Mouse (Mus musculus) c-Kit-positive CD71-positive TER-119-negative erythroid progenitor cells, embryonic 14.5 days (primary cell): ENCODE results near the gene Fcer2a.

Source experiments
- DNase-seq: peaks from one replicate; pipeline ENCODE4 v3.0.0-alpha.2; 2013; ENCODE audit warnings: low read depth

Fcer2a gene

DNA sequence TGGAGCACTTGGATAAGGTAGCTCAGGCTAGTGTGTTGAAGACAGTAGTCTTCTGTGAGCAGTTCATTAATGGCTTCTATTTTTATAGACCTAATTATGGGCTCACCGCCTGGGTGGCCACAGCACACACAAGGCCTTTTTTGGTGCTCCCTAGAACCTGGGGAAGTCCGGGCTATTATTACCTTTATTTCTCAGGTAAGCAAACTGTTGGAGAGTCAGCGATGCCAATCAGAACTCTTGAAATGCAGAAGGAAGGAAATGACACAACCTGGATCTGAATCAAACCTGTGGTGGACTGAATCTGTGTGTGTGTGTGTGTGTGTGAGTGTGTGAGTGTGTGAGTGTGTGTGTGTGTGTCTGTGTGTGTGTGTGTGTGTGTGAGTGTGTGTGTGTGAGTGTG lies at the start of gene Fcer2a:
Gene Fcer2a, minus strand, starts transcription at position 55 of the 400 bp plus-strand sequence.
- no peak for DNase-seq

DNA sequence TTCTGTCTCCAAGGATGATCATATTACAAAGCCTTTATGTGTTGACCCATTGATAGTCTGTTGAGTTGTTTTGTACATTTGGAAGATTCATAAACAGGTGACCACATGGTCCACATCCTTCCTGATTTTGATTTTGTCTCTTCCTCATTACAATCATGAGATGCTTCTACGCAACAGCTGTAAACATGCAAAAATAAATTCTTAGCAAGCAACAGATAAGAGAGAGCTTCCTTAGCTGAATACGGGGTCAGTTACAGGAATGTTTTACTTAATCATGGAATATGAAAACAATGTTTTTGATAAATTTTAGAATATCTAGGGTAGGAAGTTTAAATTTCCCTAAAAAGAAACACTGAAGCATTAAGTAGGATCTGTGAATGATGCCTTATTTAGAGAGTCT lies 43.0 kb upstream of the Fcer2a start:
- no peak for DNase-seq

DNA sequence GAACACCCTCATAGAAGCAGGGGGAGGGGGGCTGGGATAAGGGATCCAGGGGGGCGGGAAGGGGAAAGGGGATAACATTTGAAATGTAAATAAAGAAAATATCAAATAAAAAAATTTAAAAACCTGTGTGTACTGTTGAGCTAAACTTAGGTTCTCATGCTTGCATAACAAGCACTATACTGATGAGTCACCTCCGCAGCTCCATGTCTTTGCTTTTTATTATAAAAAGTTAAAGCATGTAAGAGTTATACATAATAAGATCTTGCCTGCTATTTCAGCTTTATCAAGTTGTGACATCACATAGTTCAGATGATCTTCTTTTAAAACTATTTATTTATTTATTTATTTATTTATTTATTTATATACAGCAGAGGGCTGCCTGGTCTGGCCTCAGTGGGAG lies 41.6 kb upstream of the Fcer2a start:
- no peak for DNase-seq

DNA sequence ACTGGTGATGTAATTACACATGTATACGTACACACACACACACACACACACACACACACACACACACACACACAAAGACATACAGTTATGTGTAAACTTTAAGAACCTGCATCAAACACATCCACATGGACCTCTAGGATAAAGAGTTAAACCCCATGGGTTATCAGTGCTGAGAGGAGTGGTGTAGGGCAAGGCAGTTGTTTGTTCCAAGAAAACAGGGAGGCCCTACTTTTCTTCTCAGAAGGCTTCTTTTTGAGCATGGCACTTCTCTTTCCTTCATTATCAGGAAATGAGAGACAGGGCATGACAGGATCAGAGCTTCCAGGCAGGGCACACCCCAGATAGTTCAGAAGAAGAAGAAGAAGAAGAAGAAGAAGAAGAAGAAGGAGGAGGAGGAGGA lies 40.1 kb upstream of the Fcer2a start:
- peak; percentile 46 for DNase-seq

DNA sequence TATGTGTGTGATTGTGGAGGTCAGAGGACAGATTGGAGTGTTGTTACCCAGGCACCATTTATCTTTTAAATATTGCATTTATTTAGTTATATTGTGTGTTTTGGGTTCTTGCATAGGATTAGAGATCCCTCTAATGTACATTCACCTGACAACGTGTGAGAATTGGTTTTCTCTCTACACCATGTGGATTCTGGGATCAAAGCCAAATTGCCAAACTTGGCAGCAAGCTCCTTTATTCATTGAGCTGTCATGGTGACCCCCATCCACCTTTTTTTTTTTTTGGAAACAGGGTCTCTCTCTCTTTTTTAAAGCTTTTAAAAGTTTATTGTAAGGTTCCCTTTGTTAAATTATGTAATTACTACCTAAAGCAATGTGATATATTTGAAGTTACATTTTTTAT lies 27.1 kb upstream of the Fcer2a start:
- no peak for DNase-seq

DNA sequence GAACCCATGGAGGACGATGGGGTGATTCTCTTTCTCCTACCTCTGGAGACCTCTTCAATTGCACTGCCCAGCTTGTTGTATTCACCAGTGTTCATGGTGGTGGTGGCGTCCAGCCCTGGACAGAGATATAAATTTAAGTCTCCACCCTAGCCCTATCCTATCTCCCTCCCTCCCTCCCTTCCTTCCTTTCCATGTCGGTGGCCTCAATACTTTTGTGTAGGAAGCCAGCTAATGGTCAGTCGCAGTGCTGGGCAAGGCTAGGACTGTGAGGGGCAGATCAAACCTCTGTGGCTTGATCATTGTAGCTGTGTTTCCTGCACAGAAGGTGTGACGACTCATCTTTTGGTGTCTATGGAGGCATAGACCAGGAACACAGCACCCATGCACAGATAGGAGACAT lies 26.6 kb upstream of the Fcer2a start, which contains the start of gene Clec4g:
Gene Clec4g, minus strand, starts transcription at position 101 of the 400 bp plus-strand sequence.
- DNase-seq = no peak

DNA sequence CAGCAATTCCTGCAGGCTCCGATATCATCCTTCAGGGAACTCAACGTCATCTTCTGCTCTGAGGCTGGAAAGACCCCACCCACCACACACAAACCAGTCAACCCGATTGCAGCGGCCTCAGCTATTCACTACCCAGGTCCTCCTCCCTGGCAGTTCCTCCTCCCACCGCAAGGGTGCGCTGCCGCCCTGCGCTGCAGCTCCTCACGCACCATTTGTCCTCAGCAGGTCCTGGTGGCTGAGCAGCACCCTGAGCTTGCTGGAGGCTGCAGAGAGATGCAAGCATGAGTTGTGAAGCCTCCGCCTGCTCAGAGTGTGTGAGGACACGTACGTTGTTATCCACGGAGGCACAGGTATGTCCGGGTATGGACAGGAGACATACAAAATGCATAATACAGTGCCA lies 24.6 kb upstream of the Fcer2a start:
- DNase-seq = peak; percentile 46

DNA sequence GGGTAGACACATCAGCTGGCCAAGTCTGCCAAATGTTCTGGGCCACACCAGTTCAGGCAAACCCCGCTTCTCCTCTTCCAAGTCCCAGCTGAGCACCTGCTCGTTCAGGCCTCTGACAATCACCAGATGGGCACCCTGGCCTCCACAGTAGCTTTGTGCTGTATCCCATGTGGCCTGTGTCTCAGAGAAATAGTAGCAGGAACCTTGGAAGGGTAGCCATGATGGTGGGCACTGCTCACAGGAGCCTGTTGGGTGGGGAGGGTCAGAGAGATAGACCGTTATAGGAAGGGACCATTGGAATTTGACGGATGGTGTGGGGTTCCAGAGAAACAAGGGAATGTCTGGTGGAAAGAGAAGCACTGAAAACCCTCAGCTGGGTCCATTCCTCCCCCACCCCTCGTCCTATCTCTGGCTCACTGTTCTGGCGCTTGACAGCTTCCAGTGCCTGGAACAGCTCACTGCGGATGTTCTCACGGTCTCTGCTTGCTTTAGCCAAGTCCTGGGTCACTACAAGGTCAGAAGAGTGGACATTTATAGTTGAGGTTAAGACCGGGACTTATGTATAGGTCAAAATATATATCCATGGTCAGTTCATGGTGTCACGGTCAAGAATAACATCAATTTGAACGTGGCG lies 23.5 kb upstream of the Fcer2a start:
- DNase-seq = no peak

DNA sequence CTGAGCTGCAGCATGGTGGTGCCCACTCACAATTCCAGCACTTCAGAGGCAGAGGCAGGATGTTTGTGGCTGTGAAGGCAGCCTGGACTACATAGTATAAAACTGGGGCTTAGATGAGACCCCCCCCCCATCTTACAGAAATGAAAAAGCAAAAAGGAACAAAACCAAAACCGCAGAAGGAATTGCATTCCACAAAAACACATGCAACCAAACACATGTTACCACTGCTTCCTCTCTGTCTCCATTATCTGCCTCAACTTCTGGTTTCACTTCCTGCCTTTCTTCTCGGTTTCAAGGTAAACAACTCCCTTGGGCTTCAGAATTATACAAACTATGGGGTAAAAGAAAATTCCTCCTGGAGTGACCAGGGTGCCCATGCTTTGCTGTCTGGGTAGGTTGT lies 17.7 kb upstream of the Fcer2a start:
- no peak for DNase-seq

DNA sequence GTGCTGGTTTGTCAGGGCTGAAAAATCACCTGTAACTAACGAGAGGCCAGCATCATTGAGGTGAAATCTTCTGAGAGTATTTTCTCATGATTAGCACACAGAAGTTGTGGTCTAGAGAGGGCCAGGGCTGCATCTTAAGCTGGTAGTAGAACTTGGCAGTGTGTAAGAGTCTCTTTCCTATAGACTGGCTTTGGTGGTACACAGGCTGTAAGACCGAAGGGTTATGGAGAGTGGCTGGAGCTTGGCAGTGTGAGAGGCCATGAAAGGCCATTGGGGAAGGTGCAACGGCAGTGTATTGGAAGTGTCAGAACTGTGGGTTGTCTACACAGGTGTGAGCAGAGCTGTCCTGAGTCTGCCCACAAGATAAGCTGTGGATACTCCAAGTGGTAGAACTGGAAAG lies 16.3 kb upstream of the Fcer2a start:
- DNase-seq = no peak

DNA sequence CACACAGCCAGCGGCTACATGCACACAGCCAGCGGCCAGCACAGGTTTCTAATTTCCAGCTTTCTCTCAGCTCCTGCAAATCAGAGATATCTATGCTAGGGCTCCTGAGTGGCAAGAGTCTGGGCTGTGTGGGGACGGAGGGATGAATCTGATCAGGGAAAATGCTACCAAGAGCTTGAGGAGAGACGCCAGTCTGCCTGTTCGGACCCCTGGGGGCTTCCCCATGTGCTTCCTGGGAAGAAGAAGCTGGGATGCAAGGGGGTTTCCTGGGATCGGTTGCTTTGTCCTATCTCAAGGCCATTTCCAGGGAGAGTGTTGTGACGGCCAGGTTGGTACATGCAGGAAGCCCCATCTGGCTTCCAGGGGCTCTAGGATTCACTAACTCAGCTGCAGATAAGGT lies 13.6 kb upstream of the Fcer2a start:
- DNase-seq = no peak

DNA sequence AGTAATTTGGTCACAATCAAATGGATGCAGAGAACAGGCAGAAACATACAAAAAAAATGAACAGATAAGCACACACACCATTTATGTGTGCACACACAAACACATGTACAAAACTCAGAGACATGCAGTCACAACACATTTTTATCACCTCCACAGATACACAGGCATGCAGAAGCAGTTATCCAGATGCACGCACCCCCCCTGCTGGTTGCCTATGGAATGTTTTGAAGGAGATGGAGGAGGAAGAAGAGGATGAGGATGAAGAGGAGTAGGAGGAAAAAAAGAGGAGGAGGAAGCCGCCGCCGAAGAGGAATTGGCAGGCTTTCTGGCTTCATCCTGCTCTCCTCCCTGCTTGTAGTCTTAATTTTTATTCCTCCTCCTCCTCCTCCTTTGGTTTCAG lies 11.7 kb upstream of the Fcer2a start:
- DNase-seq = no peak

DNA sequence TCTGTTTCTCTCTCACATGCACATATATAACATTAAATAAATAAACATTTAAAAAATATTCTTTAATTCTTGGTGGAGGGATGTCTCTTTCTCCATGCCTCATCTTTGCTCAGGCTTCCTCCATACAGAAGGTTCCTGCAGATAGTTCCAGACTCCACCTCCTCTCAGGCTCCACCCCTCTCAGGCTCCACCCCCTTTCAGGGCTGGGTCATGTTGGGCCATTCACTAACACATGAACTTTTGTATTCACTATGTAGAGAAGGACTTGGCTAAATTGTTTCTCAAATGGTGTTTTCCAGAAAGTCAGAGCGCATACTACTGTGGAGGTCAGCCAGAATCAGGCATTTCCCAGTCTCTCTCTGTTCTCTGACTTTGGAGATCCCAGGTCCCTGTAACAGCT lies 7.5 kb upstream of the Fcer2a start:
- no peak for DNase-seq

DNA sequence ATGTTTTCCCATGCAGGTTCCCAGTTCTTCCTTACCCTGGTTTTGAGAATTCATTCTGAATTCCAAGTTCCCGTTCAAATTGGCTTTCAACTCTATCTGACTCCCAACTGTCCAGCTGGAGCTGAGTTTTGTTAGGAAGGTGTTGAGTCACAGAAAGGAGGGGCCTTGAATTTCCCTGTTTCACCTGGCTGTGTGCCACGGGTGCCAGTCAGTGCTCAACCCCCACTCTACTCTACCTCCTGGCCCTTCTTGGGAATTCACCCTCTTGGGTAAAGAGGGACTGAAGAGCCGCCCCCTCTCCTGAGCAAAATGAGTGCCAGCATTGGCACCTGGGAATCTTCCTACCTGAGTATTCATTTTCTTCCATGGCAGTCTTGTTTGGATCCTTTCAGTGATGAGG lies 3.2 kb downstream of the Fcer2a start:
- DNase-seq = no peak

DNA sequence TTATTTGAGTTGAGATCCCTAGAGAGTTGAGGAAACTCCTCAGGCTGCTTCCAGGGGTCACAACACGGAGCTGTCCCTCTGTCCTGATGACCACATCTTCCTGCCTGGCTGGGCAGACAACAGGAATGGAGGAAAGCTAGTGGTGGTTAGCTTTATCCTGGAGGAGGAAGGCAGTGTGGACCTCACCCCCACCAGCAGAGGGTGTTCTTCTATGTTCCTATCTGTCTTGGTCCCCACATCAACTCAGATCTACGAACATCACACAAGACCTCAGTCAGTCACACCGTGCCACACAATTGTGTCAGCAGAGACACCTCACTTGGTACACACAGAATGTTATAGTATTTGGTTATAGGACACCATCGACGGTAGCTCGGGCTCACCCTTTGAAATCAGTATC lies 6.4 kb downstream of the Fcer2a start:
- no peak for DNase-seq

DNA sequence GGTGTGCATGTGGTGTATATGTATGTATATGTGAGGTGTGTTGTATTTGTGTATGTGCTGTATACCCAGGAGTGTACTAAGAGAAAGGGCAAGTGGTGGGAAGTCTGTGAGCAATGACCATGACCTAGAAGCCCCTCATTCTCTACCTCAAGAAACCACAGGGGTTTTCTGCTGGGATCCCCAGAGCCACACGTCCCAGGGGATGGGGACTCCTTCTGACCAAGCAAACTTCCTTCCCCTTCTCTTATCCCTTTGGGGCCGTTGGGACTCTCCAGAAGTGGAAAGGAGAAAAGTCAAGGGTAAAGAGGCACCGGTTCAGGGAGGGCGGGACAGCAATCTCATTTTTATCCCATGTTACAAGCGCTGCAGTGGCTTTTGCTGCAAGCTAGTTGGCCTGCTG lies 8.6 kb downstream of the Fcer2a start:
- no peak for DNase-seq

DNA sequence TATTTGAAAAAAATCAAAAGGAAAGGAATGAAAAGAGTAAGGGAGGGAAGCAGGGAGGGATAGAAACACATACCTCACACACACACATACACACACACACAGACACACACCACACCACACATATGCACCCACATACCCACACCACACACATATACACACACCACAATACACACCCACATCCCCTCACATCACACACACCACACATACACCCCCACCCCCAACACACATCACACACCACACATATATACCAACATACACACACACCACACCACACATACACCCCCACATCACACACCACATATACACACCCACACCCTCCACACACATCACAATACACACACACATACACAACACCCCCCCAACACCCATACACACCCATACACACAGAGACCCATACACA lies 9.4 kb downstream of the Fcer2a start:
- DNase-seq = no peak

DNA sequence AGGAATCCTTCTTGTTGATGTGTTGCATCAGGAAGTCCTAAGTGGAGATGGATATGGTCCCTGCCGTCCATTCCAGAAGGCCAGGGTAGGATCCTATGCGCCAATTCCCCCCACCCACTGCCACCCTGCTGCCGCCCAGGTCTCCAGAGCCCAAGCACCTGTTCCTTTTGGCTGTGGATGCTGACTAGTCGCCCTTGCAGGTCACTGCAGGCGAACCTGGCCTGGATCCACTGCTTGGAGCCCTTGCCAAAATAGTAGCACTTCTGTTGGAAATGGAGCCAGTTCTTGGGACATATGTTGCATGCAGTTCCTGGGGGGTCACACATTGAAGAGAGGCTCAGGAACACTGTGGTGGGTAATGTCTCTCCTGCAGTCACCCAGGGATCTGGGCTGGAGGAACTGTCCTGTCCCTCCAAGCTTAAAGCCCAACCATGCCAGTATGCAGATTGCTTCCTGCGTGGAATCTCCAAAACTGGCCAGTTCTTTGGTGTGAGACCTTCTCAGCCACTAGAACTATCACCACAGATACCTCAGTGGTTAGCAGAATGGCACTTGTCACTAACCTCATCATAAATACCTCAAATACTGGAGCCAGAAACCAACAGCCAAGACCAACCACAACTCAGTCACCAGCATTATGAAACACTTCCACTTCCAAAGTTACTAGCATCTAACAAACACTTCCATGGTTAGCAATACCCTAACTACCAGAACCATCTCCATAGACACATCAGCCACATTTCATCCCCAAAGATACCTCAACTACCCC lies 10.4 kb downstream of the Fcer2a start:
- no peak for DNase-seq

DNA sequence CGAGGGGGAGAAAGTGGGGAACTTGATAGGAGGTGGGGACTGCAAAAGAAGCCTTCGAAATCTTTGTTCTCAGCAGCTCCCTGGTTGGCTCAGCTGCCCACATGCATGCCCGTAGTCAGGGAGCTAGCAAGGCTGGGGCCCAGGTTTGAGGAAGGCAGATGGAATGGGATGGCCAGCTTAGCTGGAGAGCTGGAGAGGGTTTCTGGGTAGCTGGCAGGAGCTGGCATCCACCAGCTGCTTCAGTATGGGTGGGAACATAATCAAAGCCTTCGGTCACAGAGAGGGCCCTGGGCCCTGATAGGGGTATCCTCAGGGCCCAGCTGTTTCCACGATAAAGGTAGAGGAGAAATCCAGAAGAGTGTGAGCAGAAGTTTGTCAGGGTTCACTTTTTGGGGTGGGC lies 11.5 kb downstream of the Fcer2a start:
- DNase-seq = no peak

DNA sequence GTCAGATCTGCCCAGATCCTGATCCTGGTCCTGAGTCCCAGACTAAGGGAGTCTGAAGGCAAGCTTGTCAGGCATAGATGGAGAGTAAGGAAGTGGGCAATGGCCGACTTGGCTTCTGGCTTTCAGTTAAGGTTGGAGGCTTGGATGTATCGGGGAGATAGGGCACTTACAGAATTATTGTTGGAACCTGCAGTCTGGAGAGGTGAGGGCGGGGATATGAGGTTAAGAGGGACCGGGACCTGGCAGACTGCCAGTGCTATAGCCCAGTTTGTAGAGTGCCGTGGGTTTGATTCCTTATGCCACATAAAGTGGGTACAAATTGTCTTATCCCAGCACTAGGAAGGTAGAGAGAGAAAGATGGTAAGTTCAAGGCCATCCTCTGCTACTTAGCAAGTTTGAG lies 14.3 kb downstream of the Fcer2a start:
- DNase-seq = no peak

DNA sequence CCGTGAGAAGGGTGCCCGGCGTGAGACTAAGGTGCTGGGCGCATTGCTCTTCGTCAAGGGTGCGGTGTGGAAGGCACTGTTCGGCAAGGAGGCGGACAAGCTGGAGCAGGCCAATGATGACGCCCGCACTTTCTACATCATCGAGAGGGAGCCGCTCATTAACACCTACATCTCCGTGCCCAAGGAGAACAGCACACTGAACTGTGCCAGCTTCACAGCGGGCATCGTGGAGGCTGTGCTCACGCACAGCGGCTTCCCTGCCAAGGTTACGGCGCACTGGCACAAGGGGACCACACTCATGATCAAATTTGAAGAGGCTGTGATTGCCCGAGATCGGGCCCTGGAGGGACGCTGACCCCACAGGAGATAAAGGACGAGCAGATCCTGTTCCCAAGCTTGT lies 14.7 kb downstream of the Fcer2a start:
- no peak for DNase-seq

DNA sequence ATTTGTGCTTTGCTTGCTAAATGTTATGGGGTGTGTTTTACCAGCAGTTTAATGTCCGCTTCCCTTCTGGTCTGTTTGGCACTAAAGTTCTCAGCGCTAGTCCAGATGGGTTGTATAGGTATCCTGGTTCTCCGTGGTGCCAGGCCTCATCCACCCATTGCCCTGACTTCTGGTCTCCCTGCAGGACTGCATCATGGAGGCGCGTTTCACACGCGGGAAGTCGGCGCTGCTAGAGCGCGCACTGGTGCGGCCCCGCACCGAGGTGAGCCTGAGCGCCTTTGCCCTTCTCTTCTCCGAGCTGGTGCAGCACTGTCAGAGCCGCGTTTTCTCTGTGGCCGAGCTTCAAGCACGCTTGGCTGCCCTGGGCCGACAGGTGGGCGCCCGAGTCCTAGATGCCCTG lies 15.1 kb downstream of the Fcer2a start:
- no peak for DNase-seq

DNA sequence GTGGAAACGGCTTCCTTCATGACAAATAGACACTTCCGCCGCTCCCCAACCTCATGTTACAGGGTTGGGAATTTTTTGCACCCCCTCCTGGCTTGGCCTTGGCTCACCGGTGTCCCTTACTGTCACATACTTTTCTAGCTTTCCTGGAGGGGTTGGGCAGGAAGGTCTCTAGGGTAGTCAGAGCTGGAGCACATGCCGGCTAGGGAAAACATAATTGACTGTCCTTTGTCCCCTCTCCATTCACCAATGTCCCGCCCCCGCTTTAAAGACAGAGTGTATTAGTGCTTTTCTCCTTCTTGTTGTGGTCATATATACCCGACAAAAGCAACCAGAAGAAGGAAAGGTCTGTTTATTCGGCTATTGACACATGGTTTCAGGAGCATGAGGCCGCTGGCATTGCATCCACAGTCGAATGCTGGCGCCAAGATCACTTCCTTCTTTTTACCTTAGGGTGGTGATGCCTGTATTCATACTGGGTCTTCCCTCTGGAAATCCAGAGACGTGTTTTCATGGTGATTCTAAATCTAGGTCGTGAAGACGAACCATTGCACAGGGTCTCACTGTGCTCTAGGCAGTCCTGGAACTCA lies 16.9 kb downstream of the Fcer2a start:
- no peak for DNase-seq
